Mouse (Mus musculus): Measurements from ENCODE around the gene Vasn. TPM values are rescaled to one million over a fixed set of nuclear protein-coding genes. Genes with fewer than 3 reads are reported as not detected.
A peak's percentile ranks its signal among the peaks of the same experiment; 100 is the strongest.
"Not testable (repeated sequence)": the region's sequence is repeated elsewhere in the genome, so short reads cannot be mapped to it uniquely, and the experiment has no call there.

Gene Vasn
- total RNA-seq, 2 experiments from 2014 or later = 11.5 to 13.1 TPM

DNA sequence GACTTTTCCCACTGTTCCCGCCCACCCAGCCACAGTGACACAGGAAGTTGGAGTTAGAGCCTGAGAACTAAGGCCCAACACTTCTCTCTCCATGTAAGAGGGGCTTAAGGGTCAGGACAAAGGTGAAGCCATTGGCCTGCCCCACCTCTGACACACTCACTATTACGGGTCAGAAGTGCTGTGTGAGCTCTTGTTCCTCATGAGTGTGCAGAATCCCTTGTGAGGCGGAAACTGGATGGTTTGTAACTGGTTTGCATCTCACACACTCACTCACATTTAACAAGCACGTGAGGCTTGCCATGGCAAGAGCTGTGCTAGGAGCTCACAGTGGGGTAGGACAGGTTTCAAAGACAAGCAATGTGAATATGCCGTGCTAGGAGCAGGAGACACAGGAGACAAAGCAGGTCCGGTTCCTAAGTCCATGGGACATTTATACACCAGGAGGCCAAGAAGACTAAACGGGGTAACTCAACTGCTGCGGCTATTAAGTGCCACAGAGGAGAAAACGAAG, 16.9 kb downstream of the Vasn start:
- no peak for TF ChIP-seq CTCF (IDR thresholded peaks at IDR 0.05)
- no peak overlapping the region for H3K4me3 ChIP-seq
- intact Hi-C loops (cut with DNase I) = no loop called here
- no peak for DNase-seq (ENCODE audit: extremely low spot score in 1 of 2, low spot score in 2 of 2)
- peak overlapping the region; percentile 73; the same call in 1 of the 2 replicates for H3K27ac ChIP-seq

DNA sequence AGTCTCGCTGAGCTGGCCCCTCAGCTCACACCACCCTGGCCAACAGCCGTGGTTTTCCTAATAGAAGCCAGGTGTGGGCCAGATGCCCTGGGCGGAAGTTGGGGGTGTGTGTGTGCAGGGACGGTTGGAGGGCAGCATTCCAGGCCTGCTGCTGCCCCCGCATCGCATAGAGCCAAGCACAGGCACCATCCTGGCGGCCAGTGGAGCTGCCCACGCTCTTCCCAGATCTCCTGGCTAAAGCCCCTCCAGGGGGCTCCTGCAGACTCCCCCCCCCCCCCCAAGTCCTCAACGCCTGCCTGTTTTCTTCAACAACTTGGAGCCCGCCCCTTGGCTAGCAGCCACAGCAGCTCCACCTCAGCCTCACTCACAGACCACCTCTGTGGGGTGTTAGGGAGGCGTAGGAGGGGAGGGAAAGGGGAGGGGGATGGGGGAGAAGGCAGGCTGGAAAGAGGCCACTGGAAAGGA, 19.1 kb downstream of the Vasn start:
- no peak for DNase-seq (ENCODE audit: extremely low spot score in 1 of 2, low spot score in 2 of 2)
- no peak for TF ChIP-seq CTCF (IDR thresholded peaks at IDR 0.05)
- Histone ChIP-seq H3K27ac (peak overlapping the region; percentile 70), H3K4me3 (no peak overlapping the region)
- intact Hi-C loops (cut with DNase I) = loop anchor here (1.0 kb wide), 1 partner anchor 17 kb away; no protein-coding TSS in a partner anchor

DNA sequence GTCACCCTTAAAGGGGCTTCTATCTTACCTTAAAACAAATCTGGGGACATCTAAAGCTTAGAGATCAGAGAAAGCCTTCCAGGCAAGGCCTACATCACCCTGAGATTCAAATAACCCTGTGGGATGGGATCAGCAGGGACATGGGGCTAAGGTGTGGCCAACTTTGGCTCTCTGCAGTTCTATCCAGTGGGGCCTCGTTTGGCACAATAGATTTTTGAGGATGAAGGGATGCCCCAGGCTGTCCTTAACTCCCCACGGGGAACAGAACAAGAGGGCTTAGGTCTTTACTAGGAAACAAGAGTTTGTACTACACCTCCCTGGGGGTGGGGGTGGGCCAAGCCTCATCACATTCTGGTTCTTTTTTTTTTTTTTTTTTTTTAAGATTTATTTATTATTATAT, 19.6 kb downstream of the Vasn start:
- intact Hi-C loops (cut with DNase I) = loop anchor here (1.0 kb wide), 1 partner anchor 17 kb away; no protein-coding TSS in a partner anchor
- DNase-seq (ENCODE audit: extremely low spot score in 1 of 2, low spot score in 2 of 2) = no peak
- Histone ChIP-seq H3K27ac (peak overlapping the region; percentile 66), H3K4me3 (no peak overlapping the region)
- no peak for TF ChIP-seq CTCF (IDR thresholded peaks at IDR 0.05)

DNA sequence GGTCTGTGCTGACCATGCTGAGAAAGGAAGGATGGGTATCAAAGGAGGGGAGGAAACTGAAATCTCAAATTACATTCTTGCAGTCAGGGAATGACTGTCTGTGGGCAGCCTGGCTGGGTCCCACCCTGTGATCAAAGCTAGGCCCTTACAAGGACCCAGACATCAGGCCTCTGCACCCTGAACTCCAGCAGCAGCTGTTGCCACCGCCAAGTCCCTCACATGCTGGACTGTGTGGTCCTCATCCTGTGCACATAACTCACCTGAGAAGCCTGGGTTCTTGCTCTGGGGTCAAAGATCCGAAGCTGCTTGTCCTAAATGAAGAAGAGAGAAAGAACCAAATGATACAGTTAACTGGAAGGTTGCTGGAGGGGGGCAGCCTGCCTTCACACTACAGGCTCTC, 21.9 kb downstream of the Vasn start:
- Histone ChIP-seq H3K4me3 (no peak overlapping the region), H3K27ac (no peak overlapping the region)
- DNase-seq (ENCODE audit: extremely low spot score in 1 of 2, low spot score in 2 of 2) = no peak
- intact Hi-C loops (cut with DNase I) = no loop called here
- TF ChIP-seq CTCF (IDR thresholded peaks at IDR 0.05) = no peak

DNA sequence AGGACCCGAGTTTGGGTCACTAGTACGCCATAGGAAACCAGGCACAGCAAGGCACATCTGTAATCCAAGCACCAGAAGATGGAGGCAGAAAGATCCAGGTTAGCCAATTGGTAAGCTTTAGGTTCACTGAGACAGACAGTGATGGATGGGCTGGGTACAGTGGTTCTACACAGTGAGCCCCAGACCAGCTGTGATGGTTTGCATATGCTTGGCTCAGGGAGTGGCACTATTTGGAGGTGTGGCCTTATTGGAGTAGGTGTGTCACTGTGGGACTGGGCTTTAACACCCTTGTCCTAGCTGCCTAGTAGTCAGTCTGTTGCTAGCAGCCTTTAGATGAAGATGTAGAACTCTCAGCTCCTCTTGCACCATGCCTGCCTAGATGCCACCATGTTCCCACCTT, 24.1 kb downstream of the Vasn start:
- no peak overlapping the region for H3K27ac ChIP-seq
- no peak overlapping the region for H3K4me3 ChIP-seq
- no peak for TF ChIP-seq CTCF (IDR thresholded peaks at IDR 0.05)
- no peak for DNase-seq (ENCODE audit: extremely low spot score in 1 of 2, low spot score in 2 of 2)
- intact Hi-C loops (cut with DNase I) = no loop called here

DNA sequence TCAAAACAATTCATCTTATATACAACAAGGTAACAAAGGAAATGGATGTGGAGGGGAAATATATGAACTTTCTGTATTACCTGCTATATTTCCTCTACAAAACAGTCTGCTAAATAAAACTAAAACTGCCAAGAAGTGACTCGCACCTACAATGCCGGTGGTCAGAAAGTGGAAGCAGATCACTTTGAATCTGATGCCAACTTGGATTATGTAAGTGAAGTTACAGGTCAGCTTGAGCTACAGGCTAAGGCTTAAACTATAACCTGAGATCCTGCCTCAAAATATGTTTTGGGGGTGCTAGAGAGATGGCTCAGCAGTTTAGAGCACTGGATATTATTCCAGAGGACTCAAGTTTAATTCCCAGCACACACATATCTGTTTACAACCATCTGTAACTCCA, 26.0 kb downstream of the Vasn start:
- Histone ChIP-seq H3K27ac (no peak overlapping the region), H3K4me3 (no peak overlapping the region)
- intact Hi-C loops (cut with DNase I) = loop anchor here (5.0 kb wide), 2 partner anchors 98 to 178 kb away; no protein-coding TSS in a partner anchor
- no peak for DNase-seq (ENCODE audit: extremely low spot score in 1 of 2, low spot score in 2 of 2)
- TF ChIP-seq CTCF (IDR thresholded peaks at IDR 0.05) = no peak

DNA sequence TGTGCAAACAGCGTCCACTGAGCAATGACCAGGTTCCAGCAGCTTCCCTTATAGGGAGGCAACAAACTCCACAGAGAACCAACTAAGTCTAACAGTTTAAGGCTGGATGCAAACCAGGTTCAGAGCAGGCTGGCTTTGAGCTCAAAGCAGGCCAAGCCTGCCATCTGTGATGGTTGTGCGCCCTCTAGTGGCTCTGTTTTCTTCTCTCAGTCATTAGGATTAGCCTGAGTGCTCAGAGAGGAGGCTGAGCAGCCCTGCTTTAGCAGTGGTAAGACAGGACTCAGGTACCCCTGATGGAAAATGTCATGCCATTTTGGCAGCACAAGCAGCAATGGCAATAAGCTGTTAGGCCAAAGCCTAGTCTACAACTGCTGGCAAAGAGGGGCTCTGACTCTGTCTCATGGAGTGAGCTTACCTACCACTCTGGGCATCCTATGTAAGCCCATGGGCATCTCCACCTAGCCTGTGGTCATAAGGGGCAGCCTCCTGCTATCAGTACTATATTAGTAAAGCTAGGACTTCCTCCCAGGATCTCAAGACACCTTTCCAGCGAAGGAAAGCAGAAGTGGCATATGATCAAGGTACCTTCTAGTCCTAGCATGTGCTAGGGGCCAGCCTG, 27.6 kb downstream of the Vasn start:
- peak; percentile 81 to 88 for DNase-seq (ENCODE audit: extremely low spot score in 1 of 2, low spot score in 2 of 2)
- Histone ChIP-seq H3K4me3 (no peak overlapping the region), H3K27ac (no peak overlapping the region)
- intact Hi-C loops (cut with DNase I) = loop anchor here (1.0 to 5.0 kb wide), 3 partner anchors 37 to 180 kb away; no protein-coding TSS in a partner anchor
- peak; percentile 96 for TF ChIP-seq CTCF (IDR thresholded peaks at IDR 0.05)

DNA sequence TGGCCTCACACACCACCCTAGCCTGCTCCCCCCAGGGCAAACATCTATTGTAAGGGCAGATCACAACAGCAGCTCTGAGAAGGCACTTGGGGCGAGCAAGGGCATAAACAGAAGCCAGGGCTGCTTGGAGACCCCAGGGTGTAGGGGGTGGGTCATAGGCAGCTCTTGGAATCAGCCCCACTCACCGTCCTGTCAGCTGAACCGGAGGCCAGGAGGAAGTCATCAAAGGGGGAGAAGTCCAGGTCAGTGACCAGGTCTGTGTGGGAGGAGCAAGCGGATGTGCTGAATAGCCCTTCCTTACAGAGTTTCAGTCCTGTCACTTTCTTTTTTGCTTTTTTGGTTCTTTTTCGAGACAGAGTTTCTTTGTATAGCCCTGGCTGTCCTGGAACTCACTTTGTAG, 30.6 kb downstream of the Vasn start:
- intact Hi-C loops (cut with DNase I) = no loop called here
- no peak for DNase-seq (ENCODE audit: extremely low spot score in 1 of 2, low spot score in 2 of 2)
- H3K27ac ChIP-seq = no peak overlapping the region
- no peak overlapping the region for H3K4me3 ChIP-seq
- TF ChIP-seq CTCF (IDR thresholded peaks at IDR 0.05) = no peak

DNA sequence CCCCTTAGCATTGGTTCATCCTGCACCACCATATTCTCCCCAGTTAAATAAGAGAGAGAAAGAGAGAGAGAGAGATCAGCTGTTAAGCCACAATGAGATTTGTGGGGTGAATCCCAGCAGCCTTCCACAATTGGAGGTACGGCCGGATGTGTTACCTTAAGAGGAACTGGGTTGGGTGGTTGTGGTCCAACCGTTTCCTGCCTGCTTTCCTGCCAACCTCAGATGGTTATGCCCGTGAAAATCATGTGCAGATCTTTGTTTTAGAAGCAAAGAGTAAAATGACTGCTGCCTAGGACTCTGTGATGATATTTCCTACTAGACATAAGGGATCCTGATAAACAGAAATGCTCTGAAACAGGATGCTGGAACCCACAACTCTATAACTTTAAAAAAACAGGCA, 34.4 kb downstream of the Vasn start:
- Histone ChIP-seq H3K4me3 (no peak overlapping the region), H3K27ac (no peak overlapping the region)
- intact Hi-C loops (cut with DNase I) = no loop called here
- no peak for DNase-seq (ENCODE audit: extremely low spot score in 1 of 2, low spot score in 2 of 2)
- no peak for TF ChIP-seq CTCF (IDR thresholded peaks at IDR 0.05)

DNA sequence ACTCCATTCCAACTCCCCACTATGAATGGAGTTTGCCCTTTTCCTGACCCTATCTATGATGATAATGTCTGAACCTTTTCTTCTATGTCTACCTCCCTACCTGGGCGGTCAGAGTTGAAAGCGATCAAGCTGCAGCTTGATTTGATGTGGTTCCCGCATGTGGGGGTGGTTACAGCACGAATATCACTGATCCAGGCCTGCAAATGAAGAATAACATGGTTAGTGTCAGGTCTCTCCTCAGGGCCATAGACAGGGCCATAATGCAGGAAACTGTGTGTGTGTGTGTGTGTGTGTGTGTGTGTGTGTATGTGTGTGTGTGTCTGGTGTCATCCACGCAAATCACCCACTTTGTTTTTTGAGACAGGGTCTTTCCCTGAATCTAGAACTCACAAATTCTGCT, 37.1 kb downstream of the Vasn start:
- Histone ChIP-seq H3K27ac (no peak overlapping the region), H3K4me3 (no peak overlapping the region)
- TF ChIP-seq CTCF (IDR thresholded peaks at IDR 0.05) = no peak
- no peak for DNase-seq (ENCODE audit: extremely low spot score in 1 of 2, low spot score in 2 of 2)
- intact Hi-C loops (cut with DNase I) = no loop called here

DNA sequence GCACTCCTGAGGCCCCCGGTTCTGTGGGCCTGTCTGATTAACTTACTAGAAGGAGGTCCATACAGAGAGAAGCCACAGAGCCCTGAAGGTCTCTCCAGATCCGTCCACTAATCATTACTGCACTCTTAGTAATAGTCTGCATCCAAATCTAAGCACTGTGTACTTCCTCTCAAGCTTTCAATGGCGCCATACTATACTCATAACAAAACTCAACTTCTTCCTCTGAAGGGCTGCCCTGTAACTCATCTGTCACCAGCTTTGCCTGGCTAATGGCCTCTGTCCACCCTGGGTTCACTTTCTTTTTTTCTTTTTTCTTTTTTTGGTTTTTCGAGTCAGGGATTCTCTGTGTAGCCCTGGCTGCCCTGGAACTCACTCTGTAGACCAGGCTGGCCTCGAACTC, 38.3 kb downstream of the Vasn start:
- Histone ChIP-seq H3K27ac (no peak overlapping the region), H3K4me3 (no peak overlapping the region)
- DNase-seq (ENCODE audit: extremely low spot score in 1 of 2, low spot score in 2 of 2) = no peak
- no peak for TF ChIP-seq CTCF (IDR thresholded peaks at IDR 0.05)
- intact Hi-C loops (cut with DNase I) = no loop called here

DNA sequence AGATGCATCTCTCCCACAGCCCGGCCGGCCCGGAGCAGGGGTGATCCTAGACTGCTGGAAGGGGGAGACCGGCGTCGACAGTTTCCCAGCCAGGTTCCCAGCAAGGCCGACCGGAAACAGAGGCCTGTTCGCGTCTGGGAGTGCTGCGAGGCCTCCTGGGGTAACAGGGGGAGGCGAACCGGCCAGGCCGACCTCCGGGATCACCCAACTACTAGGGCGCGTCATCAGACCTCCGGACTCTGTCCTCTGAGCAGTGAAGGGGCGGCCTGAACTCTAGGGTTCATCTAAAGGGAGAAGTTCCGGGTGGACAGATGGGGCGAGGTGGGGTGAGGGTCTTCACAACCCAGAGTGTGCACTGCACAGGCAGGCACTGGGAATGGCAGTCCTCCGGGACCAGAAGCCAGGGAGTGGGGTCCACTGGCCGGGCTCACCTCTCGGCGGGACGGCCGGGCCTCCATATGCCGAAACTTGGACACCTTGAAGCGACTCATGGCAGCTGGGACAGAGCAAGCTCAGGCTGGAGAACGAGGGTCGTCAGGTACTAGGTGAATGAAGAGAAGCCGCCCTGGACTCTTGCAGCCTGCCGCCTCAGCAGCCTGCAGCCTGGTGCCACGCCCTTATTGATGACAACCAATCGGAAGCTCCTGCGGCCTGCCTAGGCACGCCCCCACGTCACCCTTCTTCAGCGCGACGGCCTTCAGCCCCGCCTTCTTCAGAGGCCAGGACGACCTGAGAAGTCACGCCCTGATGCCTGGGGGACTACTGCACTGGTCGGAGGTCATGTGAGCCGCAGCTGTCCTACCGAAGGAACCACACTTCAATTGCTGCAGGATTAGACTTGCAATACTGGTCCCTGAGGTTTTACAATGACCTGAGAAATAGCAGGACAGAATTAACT, 39.6 kb downstream of the Vasn start, which contains the start of gene Coro7:
Coro7 (minus strand) TSS at position 657 of the 898 bp plus-strand sequence.
- peak; percentile 78 to 89 for DNase-seq (ENCODE audit: extremely low spot score in 1 of 2, low spot score in 2 of 2)
- Histone ChIP-seq H3K27ac (peak within 1 kb of the TSS; percentile 73), H3K4me3 (peak within 1 kb of the TSS; percentile 87)
- intact Hi-C loops (cut with DNase I) = no loop called here
- TF ChIP-seq CTCF (IDR thresholded peaks at IDR 0.05) = no peak

DNA sequence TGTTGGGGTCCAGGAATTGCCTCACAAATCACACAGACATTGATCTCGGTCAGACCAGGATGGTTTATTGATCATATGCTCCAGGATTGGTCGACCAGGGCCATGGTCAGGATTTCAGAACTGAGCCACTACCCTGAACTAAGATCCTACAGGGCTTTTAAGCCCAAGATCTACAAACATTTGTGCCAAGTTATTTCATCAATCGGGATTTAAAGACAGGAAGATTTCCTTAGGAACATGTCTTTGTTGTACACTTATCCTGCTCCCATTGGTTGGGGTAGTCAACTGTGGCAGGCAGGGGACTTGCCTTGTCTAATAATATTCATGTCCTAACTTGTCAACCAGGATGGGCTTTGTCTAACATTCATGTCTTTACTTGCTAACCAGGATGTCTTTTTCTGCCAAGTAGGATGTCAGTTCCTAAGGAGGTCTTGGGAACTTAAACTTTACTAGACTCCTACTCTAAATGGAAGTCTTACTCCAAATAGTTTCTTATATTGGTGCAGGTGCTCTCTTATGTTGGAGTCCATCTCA, 41.2 kb downstream of the Vasn start:
- intact Hi-C loops (cut with DNase I); H3K27ac ChIP-seq; H3K4me3 ChIP-seq; DNase-seq (ENCODE audit: extremely low spot score in 1 of 2, low spot score in 2 of 2): not testable (repeated sequence)

Data from left cerebral cortex, adult 2 months (tissue).